Mouse (Mus musculus) liver, embryonic 12.5 days (tissue): ENCODE results near the gene Fam219b. TPM values are rescaled to one million over a fixed set of nuclear protein-coding genes. Genes with fewer than 3 reads are reported as not detected.

Experiments
- ATAC-seq: fragments of 200-750 bp; cut with Nextera tagmentation; 2 replicates; pipeline ENCODE4 v1.8.0; 2017; ENCODE audit warnings: moderate number of reproducible peaks, mild to moderate bottlenecking, moderate library complexity
- H3K27ac ChIP-seq: fragments of 300-500 bp; sonication (generic); 2 replicates; pipeline ENCODE4 v1.5.1; 2016; ENCODE audit warnings: mild to moderate bottlenecking
- H3K27me3 ChIP-seq: fragments of 300-500 bp; sonication (generic); replicated peaks from 2 replicates; pipeline ENCODE4 v1.6.1; 2016; ENCODE audit warnings: mild to moderate bottlenecking, moderate library complexity
- H3K36me3 ChIP-seq: fragments of 300-500 bp; sonication (generic); 2 replicates; pipeline ENCODE4 v1.6.1; 2016; ENCODE audit warnings: mild to moderate bottlenecking, moderate library complexity
- H3K4me1 ChIP-seq: fragments of 300-500 bp; sonication (generic); 2 replicates; pipeline ENCODE4 v1.6.1; 2016
- H3K4me2 ChIP-seq: fragments of 300-500 bp; sonication (generic); 2 replicates; pipeline ENCODE4 v1.6.1; 2016; ENCODE audit warnings: mild to moderate bottlenecking, moderate library complexity
- H3K4me3 ChIP-seq: fragments of 300-500 bp; sonication (generic); 2 replicates; pipeline ENCODE4 v1.5.1; 2016; ENCODE audit warnings: mild to moderate bottlenecking, moderate library complexity
- H3K9ac ChIP-seq: fragments of 300-500 bp; sonication (generic); 2 replicates; pipeline ENCODE4 v1.6.1; 2016; ENCODE audit warnings: mild to moderate bottlenecking, moderate library complexity
- H3K9me3 ChIP-seq: fragments of 300-500 bp; sonication (generic); replicated peaks from 2 replicates; pipeline ENCODE4 v1.6.1; 2016; ENCODE audit warnings: mild to moderate bottlenecking, moderate library complexity
- WGBS: fragments of 180-500 bp; shearing (Covaris S2); methylation state at CpG from one replicate; pipeline ENCODE4 v1.1.7; 2016; ENCODE audit not compliant: insufficient replicate concordance; 5-methylcytosine and 5-hydroxymethylcytosine counted together
- polyA plus RNA-seq: library from polyadenylated mRNA; unstranded; fragments of >200 nt; fragmentation: Nextera tagmentation; extraction: Ambion mirVana; gene quantifications from 2 replicates; pipeline ENCODE4 v1.2.1, GENCODE M21; 2016

The Fam219b gene
- polyA plus RNA-seq, 1 experiment from 2014 or later, result 12.0 TPM

DNA sequence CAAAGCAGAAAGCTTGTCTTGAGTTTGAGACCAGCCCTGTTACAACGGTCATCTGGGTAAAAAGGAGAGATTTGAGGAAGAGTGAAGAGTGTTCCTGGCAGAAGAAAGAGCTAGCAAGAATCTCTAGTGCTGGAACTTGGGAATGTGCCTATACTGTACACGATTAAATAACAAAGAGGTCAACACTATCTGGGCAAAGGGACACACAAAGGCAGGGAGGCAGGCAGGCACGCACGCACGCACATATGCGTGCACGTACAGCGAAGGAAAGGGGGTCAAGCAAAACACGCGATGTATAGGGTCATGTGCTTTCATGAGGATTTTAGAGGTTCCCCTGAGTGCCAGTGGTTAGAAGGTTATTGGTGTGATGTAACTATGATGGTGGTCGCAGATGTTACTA is 15.8 kb downstream of the Fam219b start:
- no peaks in the 10 kb centered on the region for H3K27me3 ChIP-seq
- H3K4me2 ChIP-seq, result peak overlapping the region; percentile 79
- H3K4me3 ChIP-seq, result no peak overlapping the region; the same call in 1 of the 2 replicates
- WGBS, result 73% methylated on average over 11 of the region's 11 CpGs
- no peak; the same call in 1 of the 2 replicates for ATAC-seq
- H3K4me1 ChIP-seq, result peaks cover 28% of the 10 kb centered on the region
- H3K9me3 ChIP-seq, result no peaks in the 10 kb centered on the region
- H3K36me3 ChIP-seq, result peaks cover 14% of the 10 kb centered on the region
- H3K9ac ChIP-seq, result no peak overlapping the region
- H3K27ac ChIP-seq, result no peak overlapping the region

DNA sequence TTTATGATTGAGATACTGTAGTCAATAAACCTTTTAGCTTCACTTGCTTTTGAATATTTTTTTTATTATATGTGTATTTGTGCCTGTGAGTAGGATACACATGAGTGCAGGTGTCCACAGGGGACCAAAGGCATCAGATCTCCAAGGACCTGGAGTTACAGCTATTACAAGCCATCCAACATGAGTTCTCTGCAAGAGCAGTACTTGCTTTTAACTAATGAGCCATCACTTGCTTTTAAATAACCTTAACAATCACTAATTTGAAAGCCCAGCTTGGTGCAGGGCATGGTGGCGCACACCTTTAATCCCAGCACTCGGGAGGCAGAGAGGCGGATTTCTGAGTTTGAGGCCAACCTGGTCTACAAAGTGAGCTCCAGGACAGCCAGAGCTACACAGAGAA is 17.4 kb downstream of the Fam219b start:
- ATAC-seq, result no peak
- Histone ChIP-seq H3K36me3 (no peaks in the 10 kb centered on the region; the same call in 1 of the 2 replicates), H3K4me3 (no peak overlapping the region), H3K9ac (no peak overlapping the region), H3K4me2 (no peak overlapping the region), H3K27me3 (peaks cover 4% of the 10 kb centered on the region; the same call in 1 of the 2 replicates), H3K27ac (no peak overlapping the region), H3K9me3 (no peaks in the 10 kb centered on the region), H3K4me1 (peaks cover 22% of the 10 kb centered on the region)
- 68% methylated on average over 3 of the region's 3 CpGs for WGBS

DNA sequence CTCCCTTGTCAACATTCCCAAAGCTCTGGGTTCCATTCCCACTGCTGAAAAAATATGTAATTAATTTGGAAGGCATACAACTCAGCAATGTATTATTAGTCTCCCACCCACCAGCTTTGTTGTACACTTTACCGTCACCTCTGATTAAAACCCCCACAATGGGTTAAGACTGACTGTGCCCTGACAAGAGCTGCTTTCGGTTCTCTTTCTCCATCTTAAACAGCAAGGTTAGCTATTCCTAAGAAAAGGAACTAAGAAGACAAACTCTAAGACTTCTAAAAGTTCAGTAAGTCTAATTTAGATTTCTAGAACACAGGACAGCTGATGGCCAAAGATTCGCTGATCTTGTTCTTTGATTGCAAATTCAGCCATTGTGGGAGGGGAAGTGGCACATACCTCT is 19.9 kb downstream of the Fam219b start:
- Histone ChIP-seq H3K9me3 (no peaks in the 10 kb centered on the region), H3K4me3 (no peak overlapping the region), H3K4me2 (no peak overlapping the region), H3K36me3 (no peaks in the 10 kb centered on the region), H3K27me3 (peaks cover 4% of the 10 kb centered on the region; the same call in 1 of the 2 replicates), H3K9ac (no peak overlapping the region), H3K27ac (no peak overlapping the region), H3K4me1 (peaks cover 24% of the 10 kb centered on the region)
- no peak for ATAC-seq
- 70% methylated on average over 3 of the region's 3 CpGs for WGBS

DNA sequence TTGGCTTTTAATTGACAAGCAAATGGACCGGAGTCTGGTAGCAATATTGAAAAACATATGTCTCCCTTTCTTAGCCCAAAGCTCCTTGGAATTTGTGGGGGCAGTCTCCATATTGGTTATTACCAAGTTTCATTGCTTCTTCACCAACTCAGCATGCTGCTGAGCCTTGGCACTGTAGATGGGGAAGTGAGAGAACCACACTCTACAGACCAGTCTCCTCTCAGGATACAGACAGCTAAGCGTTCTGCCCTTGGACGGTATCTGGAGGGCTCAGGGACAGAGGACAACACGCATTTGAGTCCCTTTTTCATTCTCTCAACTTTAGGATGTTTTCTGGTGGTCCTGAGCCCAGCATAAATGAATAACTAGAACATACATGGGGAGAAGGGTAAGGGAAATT is 21.3 kb downstream of the Fam219b start:
- WGBS, result 65% methylated on average over 4 of the region's 4 CpGs
- no peak for ATAC-seq

DNA sequence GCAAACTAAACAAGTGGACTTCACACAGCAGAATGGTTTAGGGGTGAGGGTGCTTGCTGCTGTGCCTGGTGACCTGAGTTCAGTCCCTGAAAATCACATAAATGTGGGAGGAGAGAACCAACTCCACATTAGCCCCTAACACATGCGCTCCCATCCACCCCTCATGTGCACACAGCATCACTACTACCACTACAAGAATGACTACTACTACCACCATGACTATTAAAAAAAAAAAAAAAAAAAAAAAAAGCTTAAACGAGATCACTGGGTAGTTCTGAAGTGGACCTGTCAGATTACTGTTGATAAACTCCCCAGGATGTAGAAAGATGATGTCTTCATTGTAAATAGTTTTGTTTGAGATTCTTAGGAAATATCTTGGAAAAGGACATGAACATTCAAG is 22.2 kb downstream of the Fam219b start:
- H3K9ac ChIP-seq, result no peak overlapping the region
- H3K4me3 ChIP-seq, result no peak overlapping the region
- no peak overlapping the region for H3K4me2 ChIP-seq
- no peaks in the 10 kb centered on the region for H3K9me3 ChIP-seq
- H3K36me3 ChIP-seq, result no peaks in the 10 kb centered on the region
- peaks cover 36% of the 10 kb centered on the region for H3K4me1 ChIP-seq
- peaks cover 4% of the 10 kb centered on the region; the same call in 1 of the 2 replicates for H3K27me3 ChIP-seq
- 48% methylated on average over 2 of the region's 2 CpGs for WGBS
- no peak overlapping the region for H3K27ac ChIP-seq
- ATAC-seq, result no peak

More for the DNA sequence above, 21.3 kb downstream of the Fam219b start:
- H3K4me1 ChIP-seq, result peaks cover 32% of the 10 kb centered on the region
- H3K36me3 ChIP-seq, result no peaks in the 10 kb centered on the region
- no peak overlapping the region for H3K4me3 ChIP-seq
- peaks cover 4% of the 10 kb centered on the region; the same call in 1 of the 2 replicates for H3K27me3 ChIP-seq
- H3K9me3 ChIP-seq, result no peaks in the 10 kb centered on the region
- no peak overlapping the region for H3K9ac ChIP-seq
- H3K4me2 ChIP-seq, result no peak overlapping the region
- H3K27ac ChIP-seq, result no peak overlapping the region

DNA sequence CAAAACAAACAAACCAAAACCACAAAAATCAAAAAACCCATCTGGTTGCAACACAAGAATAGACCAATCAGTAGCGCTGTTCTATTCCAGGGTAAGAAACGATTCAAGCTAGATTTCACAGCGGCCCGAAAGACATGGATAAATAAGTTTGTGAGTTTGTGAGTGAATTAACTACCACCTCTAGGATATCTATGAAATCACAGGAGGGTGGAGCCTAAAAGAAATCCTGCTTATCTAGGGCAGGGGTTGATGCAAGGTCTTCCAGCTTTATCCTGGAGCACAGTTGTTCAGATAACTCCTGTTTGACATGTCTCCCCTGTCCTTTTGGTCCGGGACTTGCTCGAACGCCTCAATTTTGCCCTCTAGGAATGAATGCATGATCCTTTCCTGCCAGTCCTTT is 22.9 kb downstream of the Fam219b start:
- Histone ChIP-seq H3K4me1 (peaks cover 40% of the 10 kb centered on the region), H3K9me3 (no peaks in the 10 kb centered on the region), H3K4me3 (peak overlapping the region; percentile 68), H3K27ac (peak overlapping the region; percentile 63; the same call in 1 of the 2 replicates), H3K9ac (peak overlapping the region; percentile 70; the same call in 1 of the 2 replicates), H3K4me2 (peak overlapping the region; percentile 83), H3K36me3 (no peaks in the 10 kb centered on the region), H3K27me3 (peaks cover 4% of the 10 kb centered on the region; the same call in 1 of the 2 replicates)
- 25% methylated on average over 7 of the region's 7 CpGs for WGBS
- ATAC-seq, result no peak

DNA sequence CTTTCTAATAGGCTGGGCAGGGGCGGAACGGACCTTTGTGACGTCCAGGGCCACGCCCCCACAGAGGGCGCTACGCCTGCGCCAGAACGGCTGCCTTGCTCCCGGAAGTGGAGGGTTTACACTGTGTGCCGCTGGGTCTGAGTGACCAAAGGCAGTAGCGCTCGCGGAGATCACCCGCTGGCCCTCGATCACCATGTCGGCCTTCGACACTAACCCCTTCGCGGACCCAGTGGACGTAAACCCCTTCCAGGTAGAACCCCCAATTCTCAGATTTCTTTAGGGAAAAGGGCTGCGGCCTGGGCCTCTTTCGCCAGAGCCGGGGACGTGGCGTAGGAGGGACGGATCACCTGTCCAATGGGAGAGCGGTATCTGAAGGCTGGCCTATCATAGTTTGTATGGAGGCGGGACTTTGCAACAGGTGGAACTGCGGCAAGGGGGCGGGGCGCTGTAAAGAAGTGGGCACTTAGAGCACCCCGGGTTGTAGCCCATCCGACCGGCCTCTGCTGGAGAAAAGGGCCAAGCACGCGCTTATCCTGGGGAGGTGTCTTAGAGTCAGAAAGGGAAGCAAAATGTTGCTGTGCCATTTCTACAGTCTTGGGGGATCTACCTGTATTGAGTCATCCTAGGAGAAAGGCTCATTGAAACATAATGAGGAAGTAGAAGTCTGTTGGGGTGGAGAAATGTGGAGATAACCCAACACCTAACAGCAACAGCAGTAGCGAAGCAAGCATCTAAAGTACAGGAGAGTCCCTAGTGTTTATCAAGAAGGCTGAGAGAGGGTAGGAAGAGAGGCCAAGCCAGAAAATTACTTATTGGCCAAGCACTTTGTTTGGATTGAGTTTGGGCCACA is 23.8 kb downstream of the Fam219b start, which contains the start of gene Scamp2:
Gene Scamp2 (plus strand): TSS at position 83 of the 850 bp plus-strand sequence.
- peak within 1 kb of the TSS; percentile 70 for H3K9ac ChIP-seq
- ATAC-seq, result peak; percentile 99
- WGBS, result under 1% methylated on average over 37 of the region's 37 CpGs
- peaks cover 4% of the 10 kb centered on the region; the same call in 1 of the 2 replicates for H3K27me3 ChIP-seq
- peak within 1 kb of the TSS; percentile 83 for H3K4me2 ChIP-seq
- H3K4me3 ChIP-seq, result peak within 1 kb of the TSS; percentile 68
- no peaks in the 10 kb centered on the region for H3K9me3 ChIP-seq
- peak within 1 kb of the TSS; percentile 63 for H3K27ac ChIP-seq
- H3K4me1 ChIP-seq, result peaks cover 47% of the 10 kb centered on the region
- H3K36me3 ChIP-seq, result no peaks in the 10 kb centered on the region

DNA sequence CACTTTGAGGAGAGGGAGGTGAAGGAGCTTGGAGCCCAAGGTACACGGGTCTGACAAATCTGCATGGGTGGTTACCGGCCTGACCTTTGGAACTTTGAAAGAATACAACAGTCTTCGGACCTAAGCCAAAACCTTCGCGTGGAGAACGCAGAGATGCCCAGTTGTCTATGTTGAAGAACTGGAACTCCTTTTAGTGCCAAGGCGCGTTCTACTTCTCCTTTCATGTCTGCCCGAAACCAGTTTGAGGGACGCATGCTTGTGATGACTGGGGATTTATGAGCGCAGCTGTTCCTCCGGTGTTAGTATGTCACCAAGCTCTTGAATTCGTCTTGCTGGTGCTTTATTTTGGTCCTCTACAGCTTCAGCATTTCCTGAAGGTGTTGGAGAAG is 24.4 kb downstream of the Fam219b start:
- Histone ChIP-seq H3K27me3 (peaks cover 4% of the 10 kb centered on the region; the same call in 1 of the 2 replicates), H3K36me3 (no peaks in the 10 kb centered on the region), H3K4me1 (peaks cover 48% of the 10 kb centered on the region), H3K9ac (peak overlapping the region; percentile 70), H3K4me3 (peak overlapping the region; percentile 68), H3K27ac (peak overlapping the region; percentile 61), H3K4me2 (peak overlapping the region; percentile 83), H3K9me3 (no peaks in the 10 kb centered on the region)
- 69% methylated on average over 13 of the region's 13 CpGs for WGBS
- ATAC-seq, result no peak

DNA sequence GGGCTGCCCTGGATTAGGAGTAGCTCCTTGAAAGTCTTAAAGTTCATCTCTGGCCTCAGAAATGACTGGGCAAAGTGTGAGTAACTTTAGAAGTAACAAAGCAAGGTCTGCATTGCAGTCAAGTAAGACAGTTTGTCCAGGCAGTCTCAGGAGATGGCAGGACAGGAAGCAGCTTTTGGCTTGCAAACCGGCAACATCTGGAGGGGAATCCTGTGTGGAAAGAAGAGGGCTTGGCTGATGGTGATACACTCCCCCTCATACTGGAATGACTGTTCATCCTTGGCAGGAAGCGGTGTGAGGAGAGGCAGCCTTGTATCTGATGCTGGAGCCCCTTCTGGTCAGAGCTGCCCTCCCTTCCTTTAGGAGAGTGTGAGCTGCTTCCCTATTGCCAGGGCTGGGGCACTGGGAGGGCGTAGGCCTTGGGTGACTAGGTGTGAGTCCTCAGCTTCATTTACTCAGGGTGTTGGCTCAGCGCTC is 25.6 kb downstream of the Fam219b start:
- no peak overlapping the region for H3K4me3 ChIP-seq
- 44% methylated on average over 4 of the region's 4 CpGs for WGBS
- peak overlapping the region; percentile 61; the same call in 1 of the 2 replicates for H3K27ac ChIP-seq
- peak overlapping the region; percentile 83 for H3K4me2 ChIP-seq
- H3K9ac ChIP-seq, result no peak overlapping the region
- H3K9me3 ChIP-seq, result no peaks in the 10 kb centered on the region
- H3K27me3 ChIP-seq, result peaks cover 4% of the 10 kb centered on the region; the same call in 1 of the 2 replicates
- no peak for ATAC-seq
- peaks cover 51% of the 10 kb centered on the region for H3K4me1 ChIP-seq
- peaks cover 4% of the 10 kb centered on the region for H3K36me3 ChIP-seq

DNA sequence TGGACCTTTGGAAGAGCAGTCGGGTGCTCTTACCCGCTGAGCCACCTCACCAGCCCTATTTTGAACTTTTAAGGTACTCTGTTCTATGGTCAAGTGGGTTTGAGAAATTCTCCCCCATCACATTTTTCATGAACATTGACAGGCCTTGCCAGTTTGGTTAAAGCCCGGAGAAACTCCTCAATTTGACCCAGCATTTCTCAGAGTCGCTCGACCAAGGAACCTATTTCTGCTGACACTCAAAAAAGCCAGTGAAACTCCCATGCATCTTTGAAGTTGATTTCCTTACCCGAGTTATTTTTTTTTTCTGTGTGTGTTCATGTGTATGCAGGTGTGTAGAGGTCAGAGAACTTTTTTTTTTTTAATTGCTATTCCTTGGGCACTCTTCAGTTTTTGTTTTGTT is 27.3 kb downstream of the Fam219b start:
- Histone ChIP-seq H3K9me3 (no peaks in the 10 kb centered on the region), H3K4me1 (peaks cover 51% of the 10 kb centered on the region), H3K4me3 (no peak overlapping the region), H3K9ac (no peak overlapping the region), H3K4me2 (no peak overlapping the region), H3K27ac (no peak overlapping the region), H3K27me3 (no peaks in the 10 kb centered on the region), H3K36me3 (peaks cover 21% of the 10 kb centered on the region)
- WGBS, result 86% methylated on average over 6 of the region's 6 CpGs
- no peak for ATAC-seq

DNA sequence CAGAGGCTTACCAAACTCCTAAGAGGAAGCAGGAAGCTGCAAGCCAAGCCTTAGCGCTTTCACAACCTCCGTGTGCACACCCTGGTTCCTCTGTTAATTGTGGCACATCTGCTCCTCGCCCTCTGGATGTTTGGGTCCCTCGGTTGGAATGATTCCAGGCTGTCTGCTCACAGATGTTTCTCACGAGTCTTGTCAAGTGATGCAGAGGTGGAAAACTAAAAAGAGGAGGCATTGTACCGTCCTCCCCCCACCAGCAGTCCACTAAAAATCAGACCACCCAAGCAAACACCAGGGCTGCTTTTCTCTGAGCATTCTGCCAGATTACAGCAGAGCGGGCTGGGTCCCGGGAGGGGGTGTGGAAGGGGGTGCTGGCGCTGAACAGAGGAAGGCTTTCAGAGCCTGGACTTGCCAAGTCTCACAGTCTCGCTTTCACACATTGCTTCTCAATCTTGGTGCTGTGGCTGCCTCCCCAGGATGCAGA is 28.5 kb downstream of the Fam219b start:
- Histone ChIP-seq H3K4me2 (no peak overlapping the region), H3K4me1 (peaks cover 44% of the 10 kb centered on the region), H3K27ac (no peak overlapping the region), H3K9ac (no peak overlapping the region), H3K27me3 (no peaks in the 10 kb centered on the region), H3K4me3 (no peak overlapping the region), H3K9me3 (no peaks in the 10 kb centered on the region), H3K36me3 (peaks cover 26% of the 10 kb centered on the region)
- ATAC-seq, result no peak
- WGBS, result 57% methylated on average over 10 of the region's 10 CpGs

DNA sequence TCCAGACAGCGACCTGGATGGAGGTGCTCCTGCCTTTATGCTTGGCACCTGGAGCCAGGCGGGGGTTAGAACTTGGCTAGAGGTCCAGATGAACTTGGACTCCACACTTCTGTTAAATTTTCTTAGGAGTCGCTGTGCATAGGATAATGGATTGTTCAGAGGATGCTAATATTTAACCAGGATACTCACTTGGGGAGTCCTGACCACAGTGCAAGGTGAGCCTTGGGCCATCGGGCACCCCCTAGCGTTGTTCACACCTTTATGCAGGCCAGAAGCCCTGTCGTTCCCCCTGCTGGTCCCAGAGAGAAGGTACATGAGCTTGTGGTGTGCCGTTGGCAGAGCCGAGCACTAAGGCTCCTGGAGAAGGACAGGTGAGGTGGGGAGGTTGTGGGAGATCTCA is 29.5 kb downstream of the Fam219b start:
- Histone ChIP-seq H3K4me1 (peaks cover 37% of the 10 kb centered on the region), H3K27ac (no peak overlapping the region), H3K9ac (no peak overlapping the region), H3K4me2 (no peak overlapping the region), H3K36me3 (peaks cover 34% of the 10 kb centered on the region), H3K9me3 (no peaks in the 10 kb centered on the region), H3K4me3 (no peak overlapping the region), H3K27me3 (no peaks in the 10 kb centered on the region)
- 58% methylated on average over 8 of the region's 8 CpGs for WGBS
- no peak for ATAC-seq
